Mouse (Mus musculus): ENCODE data around the gene Sbno2. TPM values are rescaled to one million over a fixed set of nuclear protein-coding genes. Genes with fewer than 3 reads are reported as not detected.

Sbno2 gene
- polyA plus RNA-seq, 1 experiment from 2014 or later, result 17.2 TPM

GRCm38 (mm10) chr10:80120146-80120545 lies 14.8 kb upstream of the Sbno2 start:
- Histone ChIP-seq H3K27ac (ENCODE audit: low read length) (no peak overlapping the region), H3K36me3 (ENCODE audit: control insufficient read depth, insufficient read depth, low read length) (no peaks in the 10 kb centered on the region; the same call in 1 of the 2 replicates), H3K9me3 (replicated peaks; ENCODE audit: control insufficient read depth, low read length) (no peaks in the 10 kb centered on the region), H3K9ac (ENCODE audit: low read length) (no peak overlapping the region), H3K4me3 (replicated peaks; ENCODE audit: low read length) (no peak overlapping the region), H3K27me3 (ENCODE audit: control insufficient read depth, insufficient read depth, low read length) (no peaks in the 10 kb centered on the region), H3K4me2 (ENCODE audit: low read depth, low read length) (no peak overlapping the region), H3K4me1 (ENCODE audit: control insufficient read depth, insufficient read depth, low read length) (peaks cover 23% of the 10 kb centered on the region)
- WGBS, result 76% methylated on average over 2 of the region's 2 CpGs
- ATAC-seq (ENCODE audit: insufficient read depth, low FRiP score), result no peak

- H3K9me3 ChIP-seq (replicated peaks; ENCODE audit: control insufficient read depth, low read length), result no peaks in the 10 kb centered on the region
- no peaks in the 10 kb centered on the region for H3K27me3 ChIP-seq (ENCODE audit: control insufficient read depth, insufficient read depth, low read length)
- H3K36me3 ChIP-seq (ENCODE audit: control insufficient read depth, insufficient read depth, low read length), result no peaks in the 10 kb centered on the region; the same call in 1 of the 2 replicates
- H3K9ac ChIP-seq (ENCODE audit: low read length), result peak overlapping the region; percentile 42; the same call in 1 of the 2 replicates
- peaks cover 27% of the 10 kb centered on the region for H3K4me1 ChIP-seq (ENCODE audit: control insufficient read depth, insufficient read depth, low read length)
- no peak overlapping the region for H3K27ac ChIP-seq (ENCODE audit: low read length)
- WGBS, result 74% methylated on average over 6 of the region's 6 CpGs
- H3K4me2 ChIP-seq (ENCODE audit: low read depth, low read length), result peak overlapping the region; percentile 95
- ATAC-seq (ENCODE audit: insufficient read depth, low FRiP score), result no peak
- H3K4me3 ChIP-seq (replicated peaks; ENCODE audit: low read length), result peak overlapping the region; percentile 8; the same call in 1 of the 2 replicates
These were observed 13.2 kb upstream of the Sbno2 start for GRCm38 (mm10) chr10:80118552-80118951.

GRCm38 (mm10) chr10:80117736-80118135 lies 12.4 kb upstream of the Sbno2 start:
- Histone ChIP-seq H3K9ac (ENCODE audit: low read length) (peak overlapping the region; percentile 86), H3K4me2 (ENCODE audit: low read depth, low read length) (peak overlapping the region; percentile 95), H3K27ac (ENCODE audit: low read length) (peak overlapping the region; percentile 85; the same call in 1 of the 2 replicates), H3K4me3 (replicated peaks; ENCODE audit: low read length) (peak overlapping the region; percentile 92), H3K36me3 (ENCODE audit: control insufficient read depth, insufficient read depth, low read length) (no peaks in the 10 kb centered on the region; the same call in 1 of the 2 replicates), H3K4me1 (ENCODE audit: control insufficient read depth, insufficient read depth, low read length) (peaks cover 27% of the 10 kb centered on the region), H3K27me3 (ENCODE audit: control insufficient read depth, insufficient read depth, low read length) (no peaks in the 10 kb centered on the region), H3K9me3 (replicated peaks; ENCODE audit: control insufficient read depth, low read length) (no peaks in the 10 kb centered on the region)
- 22% methylated on average over 1 of the region's 1 CpGs for WGBS
- ATAC-seq (ENCODE audit: insufficient read depth, low FRiP score), result no peak

GRCm38 (mm10) chr10:80116927-80117691 lies 11.7 kb upstream of the Sbno2 start:
- H3K27ac ChIP-seq (ENCODE audit: low read length), result peak overlapping the region; percentile 85; the same call in 1 of the 2 replicates
- peak overlapping the region; percentile 86 for H3K9ac ChIP-seq (ENCODE audit: low read length)
- H3K4me3 ChIP-seq (replicated peaks; ENCODE audit: low read length), result peak overlapping the region; percentile 92
- peaks cover 27% of the 10 kb centered on the region for H3K4me1 ChIP-seq (ENCODE audit: control insufficient read depth, insufficient read depth, low read length)
- WGBS, result 2% methylated on average over 30 of the region's 30 CpGs
- no peaks in the 10 kb centered on the region; the same call in 1 of the 2 replicates for H3K36me3 ChIP-seq (ENCODE audit: control insufficient read depth, insufficient read depth, low read length)
- H3K4me2 ChIP-seq (ENCODE audit: low read depth, low read length), result peak overlapping the region; percentile 95
- H3K27me3 ChIP-seq (ENCODE audit: control insufficient read depth, insufficient read depth, low read length), result no peaks in the 10 kb centered on the region
- ATAC-seq (ENCODE audit: insufficient read depth, low FRiP score), result no peak
- H3K9me3 ChIP-seq (replicated peaks; ENCODE audit: control insufficient read depth, low read length), result no peaks in the 10 kb centered on the region

- H3K27ac ChIP-seq (ENCODE audit: low read length), result peak overlapping the region; percentile 85; the same call in 1 of the 2 replicates
- H3K4me2 ChIP-seq (ENCODE audit: low read depth, low read length), result peak overlapping the region; percentile 95
- peak overlapping the region; percentile 86 for H3K9ac ChIP-seq (ENCODE audit: low read length)
- H3K9me3 ChIP-seq (replicated peaks; ENCODE audit: control insufficient read depth, low read length), result no peaks in the 10 kb centered on the region
- no peaks in the 10 kb centered on the region for H3K27me3 ChIP-seq (ENCODE audit: control insufficient read depth, insufficient read depth, low read length)
- under 1% methylated on average over 27 of the region's 27 CpGs for WGBS
- peaks cover 27% of the 10 kb centered on the region for H3K4me1 ChIP-seq (ENCODE audit: control insufficient read depth, insufficient read depth, low read length)
- no peak for ATAC-seq (ENCODE audit: insufficient read depth, low FRiP score)
- no peaks in the 10 kb centered on the region for H3K36me3 ChIP-seq (ENCODE audit: control insufficient read depth, insufficient read depth, low read length)
- H3K4me3 ChIP-seq (replicated peaks; ENCODE audit: low read length), result peak overlapping the region; percentile 92
These were observed 11.2 kb upstream of the Sbno2 start for GRCm38 (mm10) chr10:80116563-80116926.

- Histone ChIP-seq H3K4me2 (ENCODE audit: low read depth, low read length) (peak overlapping the region; percentile 95), H3K9ac (ENCODE audit: low read length) (peak overlapping the region; percentile 86), H3K4me1 (ENCODE audit: control insufficient read depth, insufficient read depth, low read length) (peaks cover 27% of the 10 kb centered on the region), H3K4me3 (replicated peaks; ENCODE audit: low read length) (peak overlapping the region; percentile 92), H3K27me3 (ENCODE audit: control insufficient read depth, insufficient read depth, low read length) (no peaks in the 10 kb centered on the region), H3K27ac (ENCODE audit: low read length) (peak overlapping the region; percentile 85), H3K9me3 (replicated peaks; ENCODE audit: control insufficient read depth, low read length) (no peaks in the 10 kb centered on the region), H3K36me3 (ENCODE audit: control insufficient read depth, insufficient read depth, low read length) (no peaks in the 10 kb centered on the region)
- no peak for ATAC-seq (ENCODE audit: insufficient read depth, low FRiP score)
- WGBS, result 0% methylated on average over 63 of the region's 63 CpGs
These were observed 10.6 kb upstream of the Sbno2 start for GRCm38 (mm10) chr10:80115944-80116335.

GRCm38 (mm10) chr10:80115290-80115943 lies 10.0 kb upstream of the Sbno2 start, which contains the start of gene Stk11:
TSS of gene Stk11 (plus strand) at chr10:80115803.
- peak within 1 kb of the TSS; percentile 86 for H3K9ac ChIP-seq (ENCODE audit: low read length)
- peak within 1 kb of the TSS; percentile 92 for H3K4me3 ChIP-seq (replicated peaks; ENCODE audit: low read length)
- no peaks in the 10 kb centered on the region for H3K27me3 ChIP-seq (ENCODE audit: control insufficient read depth, insufficient read depth, low read length)
- under 1% methylated on average over 70 of the region's 70 CpGs for WGBS
- H3K27ac ChIP-seq (ENCODE audit: low read length), result peak within 1 kb of the TSS; percentile 95
- peak within 1 kb of the TSS; percentile 95 for H3K4me2 ChIP-seq (ENCODE audit: low read depth, low read length)
- H3K36me3 ChIP-seq (ENCODE audit: control insufficient read depth, insufficient read depth, low read length), result no peaks in the 10 kb centered on the region
- peak; percentile 98 for ATAC-seq (ENCODE audit: insufficient read depth, low FRiP score)
- H3K4me1 ChIP-seq (ENCODE audit: control insufficient read depth, insufficient read depth, low read length), result peaks cover 27% of the 10 kb centered on the region
- no peaks in the 10 kb centered on the region for H3K9me3 ChIP-seq (replicated peaks; ENCODE audit: control insufficient read depth, low read length)

GRCm38 (mm10) chr10:80114341-80115284 lies 9.2 kb upstream of the Sbno2 start:
- ATAC-seq (ENCODE audit: insufficient read depth, low FRiP score), result peak; percentile 68
- no peaks in the 10 kb centered on the region for H3K27me3 ChIP-seq (ENCODE audit: control insufficient read depth, insufficient read depth, low read length)
- peak overlapping the region; percentile 63 for H3K4me3 ChIP-seq (replicated peaks; ENCODE audit: low read length)
- H3K9me3 ChIP-seq (replicated peaks; ENCODE audit: control insufficient read depth, low read length), result no peaks in the 10 kb centered on the region
- peak overlapping the region; percentile 82 for H3K9ac ChIP-seq (ENCODE audit: low read length)
- peak overlapping the region; percentile 95 for H3K27ac ChIP-seq (ENCODE audit: low read length)
- H3K4me2 ChIP-seq (ENCODE audit: low read depth, low read length), result peak overlapping the region; percentile 70
- WGBS, result 4% methylated on average over 27 of the region's 27 CpGs
- peaks cover 27% of the 10 kb centered on the region for H3K4me1 ChIP-seq (ENCODE audit: control insufficient read depth, insufficient read depth, low read length)
- no peaks in the 10 kb centered on the region for H3K36me3 ChIP-seq (ENCODE audit: control insufficient read depth, insufficient read depth, low read length)
